Mouse (Mus musculus) olfactory bulb, adult 2 months (tissue): Measurements from ENCODE around the gene Dlx3.

Experiments
- CTCF ChIP-seq: fragments of 200-500 bp; IDR thresholded peaks from 2 replicates; pipeline ENCODE4 v1.5.1; 2012; ENCODE audit warnings: low read depth, mild to moderate bottlenecking, low read length, moderate library complexity; ENCODE audit not compliant: insufficient read depth
- POLR2A ChIP-seq: fragments of 200-500 bp; IDR thresholded peaks from 2 replicates; pipeline ENCODE4 v1.6.1; 2012; ENCODE audit warnings: mild to moderate bottlenecking, low read depth, low read length, moderate library complexity; ENCODE audit not compliant: insufficient read depth

- no peak for TF ChIP-seq CTCF
- TF ChIP-seq POLR2A: no peak
Measured at GRCm38 (mm10) chr11:95110081-95110480, 9.8 kb upstream of the Dlx3 start.
